In genomic region chr4:107015971-107016511, GRCm38 (mm10) we compare ENCODE assay signal across 8 mouse cellular contexts. TPM values are rescaled to one million over a fixed set of nuclear protein-coding genes. Genes with fewer than 3 reads are reported as not detected.
DNase-seq lines count a peak whose midpoint lies in the region; ATAC-seq and TF ChIP-seq lines count a peak whose summit lies in the region.

No protein-coding gene starts in this region.

- H3K79me2 ChIP-seq in liver, adult 2 months (ENCODE audit: control insufficient read depth, insufficient read depth, low read length), result peaks cover 30% of the 10 kb centered on the region; the same call in 1 of the 2 replicates

- H3K4me3 ChIP-seq in liver, adult 2 months (ENCODE audit: insufficient read depth, low read depth, low read length), result no peak overlapping the region
- no peak overlapping the region for H3K4me3 ChIP-seq in forebrain, embryonic 10.5 days
- no peak overlapping the region for H3K4me3 ChIP-seq in intestine, embryonic 15.5 days (replicated peaks)
- no peak overlapping the region for H3K4me3 ChIP-seq in midbrain, embryonic 12.5 days

- TF ChIP-seq CTCF in liver, adult 2 months (IDR thresholded peaks at IDR 0.05; ENCODE audit: low read depth, low read length), result no peak

- H3K9me3 ChIP-seq in forebrain, embryonic 10.5 days, result no peaks in the 10 kb centered on the region
- H3K9me3 ChIP-seq in intestine, embryonic 15.5 days, result no peaks in the 10 kb centered on the region
- H3K9me3 ChIP-seq in midbrain, embryonic 12.5 days, result no peaks in the 10 kb centered on the region

- H3K4me2 ChIP-seq in intestine, embryonic 15.5 days (replicated peaks), result no peak overlapping the region
- no peak overlapping the region for H3K4me2 ChIP-seq in midbrain, embryonic 12.5 days (replicated peaks)

- H3K27me3 ChIP-seq in liver, adult 2 months (ENCODE audit: control insufficient read depth, insufficient read depth, low read length), result no peaks in the 10 kb centered on the region
- H3K27me3 ChIP-seq in forebrain, embryonic 10.5 days (ENCODE audit: poor library complexity, severe bottlenecking), result no peaks in the 10 kb centered on the region
- no peaks in the 10 kb centered on the region for H3K27me3 ChIP-seq in intestine, embryonic 15.5 days (replicated peaks)
- no peaks in the 10 kb centered on the region for H3K27me3 ChIP-seq in midbrain, embryonic 12.5 days

- TF ChIP-seq POLR2A in liver, adult 2 months (IDR thresholded peaks at IDR 0.05; ENCODE audit: extremely low read depth, insufficient read depth, low read length), result no peak

- no peaks in the 10 kb centered on the region for H3K36me3 ChIP-seq in liver, adult 2 months (ENCODE audit: control insufficient read depth, insufficient read depth, low read length)
- H3K36me3 ChIP-seq in forebrain, embryonic 10.5 days (replicated peaks), result peaks cover 78% of the 10 kb centered on the region
- no peaks in the 10 kb centered on the region for H3K36me3 ChIP-seq in intestine, embryonic 15.5 days
- 0 out of 2 replicates have a peak, but pooled peaks cover 7% of the 10 kb centered on the region for H3K36me3 ChIP-seq in midbrain, embryonic 12.5 days

- peaks cover 79% of the 10 kb centered on the region for H3K4me1 ChIP-seq in liver, adult 2 months (ENCODE audit: control insufficient read depth, insufficient read depth, low read length)
- peaks cover 90% of the 10 kb centered on the region for H3K4me1 ChIP-seq in forebrain, embryonic 10.5 days
- H3K4me1 ChIP-seq in intestine, embryonic 15.5 days (replicated peaks), result peaks cover 45% of the 10 kb centered on the region
- peaks cover 62% of the 10 kb centered on the region for H3K4me1 ChIP-seq in midbrain, embryonic 12.5 days

- 51% methylated on average over 13 of the region's 13 CpGs for WGBS in liver, adult 2 months
- 65% methylated on average over 13 of the region's 13 CpGs for WGBS in forebrain, embryonic 10.5 days
- WGBS in intestine, embryonic 15.5 days, result 51% methylated on average over 13 of the region's 13 CpGs
- WGBS in midbrain, embryonic 12.5 days, result 49% methylated on average over 13 of the region's 13 CpGs

- H3K27ac ChIP-seq in liver, adult 2 months (replicated peaks; ENCODE audit: insufficient read depth, low read depth, low read length), result no peak overlapping the region; the same call in 1 of the 2 replicates
- peak overlapping the region; percentile 76 for H3K27ac ChIP-seq in forebrain, embryonic 10.5 days
- peak overlapping the region; percentile 48 for H3K27ac ChIP-seq in intestine, embryonic 15.5 days
- H3K27ac ChIP-seq in midbrain, embryonic 12.5 days (replicated peaks), result peak overlapping the region; percentile 66

- 0 out of 2 replicates have a peak, but pooled peaks have one; percentile 3 for ATAC-seq in intestine, embryonic 15.5 days
- peak; percentile 41; the same call in 1 of the 2 replicates for ATAC-seq in midbrain, embryonic 12.5 days (ENCODE audit: low FRiP score, low read depth)

- no peak overlapping the region for H3K9ac ChIP-seq in liver, adult 2 months (ENCODE audit: low read depth, low read length)
- no peak overlapping the region for H3K9ac ChIP-seq in intestine, embryonic 15.5 days
- no peak overlapping the region for H3K9ac ChIP-seq in midbrain, embryonic 12.5 days (replicated peaks)

- DNase-seq in liver, adult 2 months (ENCODE audit: extremely low read depth, low read depth, low spot score), result peak; percentile 79
- no peak for DNase-seq in liver
- peak; percentile 35 for DNase-seq in forebrain, embryonic 10.5 days (ENCODE audit: extremely low spot score, low spot score)
- no peak for DNase-seq in thymus, postnatal 4 days
- no peak for DNase-seq in layer of hippocampus, postnatal 14 days (ENCODE audit: low spot score in 2 of 2)
- no peak for DNase-seq in left cerebral cortex, adult 8-10 months (ENCODE audit: low spot score in 2 of 2)

RNA-seq across cellular contexts. Expression of gene Mrpl37, which starts 50.6 kb away (rescaled TPM):
- 16.7 and 20.3 TPM in 2 replicates for total RNA-seq in liver, adult 2 months (2014; rRNA removed)
- 51.8 and 51.9 TPM in 2 replicates for polyA plus RNA-seq in liver, adult 2 months (2012; rRNA removed)
- 131 and 132 TPM in 2 replicates for polyA plus RNA-seq in forebrain, embryonic 10.5 days (2016; fragmentation: Nextera tagmentation; extraction: Ambion mirVana)
- polyA plus RNA-seq in intestine, embryonic 15.5 days (2015; fragmentation: Nextera tagmentation; extraction: Ambion mirVana), result 103 and 115 TPM in 2 replicates
- 91.0 and 91.9 TPM in 2 replicates for polyA plus RNA-seq in midbrain, embryonic 12.5 days (2016; fragmentation: Nextera tagmentation; extraction: Ambion mirVana)
- total RNA-seq in layer of hippocampus, postnatal 14 days (2021), result 10 to 100 TPM; 66.5 to 69.1 TPM
- 10 to 100 TPM; 53.4 to 58.6 (median 58.2) TPM for total RNA-seq in left cerebral cortex, adult 8-10 months (2022)

RNA-seq across cellular contexts. Expression of gene Cyb5rl, which starts 50.7 kb away (rescaled TPM):
- 9.3 and 9.8 TPM in 2 replicates for total RNA-seq in liver, adult 2 months (2014; rRNA removed)
- polyA plus RNA-seq in liver, adult 2 months (2012; rRNA removed), result 10.7 and 11.0 TPM in 2 replicates
- polyA plus RNA-seq in forebrain, embryonic 10.5 days (2016; fragmentation: Nextera tagmentation; extraction: Ambion mirVana), result 8.9 and 11.3 TPM in 2 replicates
- polyA plus RNA-seq in intestine, embryonic 15.5 days (2015; fragmentation: Nextera tagmentation; extraction: Ambion mirVana), result 6.1 and 6.6 TPM in 2 replicates
- 5.8 and 9.5 TPM in 2 replicates for polyA plus RNA-seq in midbrain, embryonic 12.5 days (2016; fragmentation: Nextera tagmentation; extraction: Ambion mirVana)
- total RNA-seq in layer of hippocampus, postnatal 14 days (2021), result 10 to 100 TPM; 11.0 to 12.4 TPM
- total RNA-seq in left cerebral cortex, adult 8-10 months (2022), result 1 to 10 TPM; 5.8 to 9.8 (median 7.2) TPM

Comparison
In these comparisons a context has a peak if more than half of its experiments do, and no peak if none do; other contexts are left out.
1. DNase-seq: peak in liver, adult 2 months (single experiment) and forebrain, embryonic 10.5 days (single experiment); none in liver (single experiment), thymus, postnatal 4 days (single experiment), layer of hippocampus, postnatal 14 days (0 of 2) and left cerebral cortex, adult 8-10 months (0 of 2).